Mouse (Mus musculus): ENCODE data around the gene Arhgef3.

The Arhgef3 gene

GRCm38 (mm10) chr14:27315737-27316136 is 201.0 kb downstream of the Arhgef3 start:
- DNase-seq (ENCODE audit: low spot score), result no peak

GRCm38 (mm10) chr14:27317146-27317545 is 202.4 kb downstream of the Arhgef3 start:
- DNase-seq (ENCODE audit: low spot score), result no peak

DNA sequence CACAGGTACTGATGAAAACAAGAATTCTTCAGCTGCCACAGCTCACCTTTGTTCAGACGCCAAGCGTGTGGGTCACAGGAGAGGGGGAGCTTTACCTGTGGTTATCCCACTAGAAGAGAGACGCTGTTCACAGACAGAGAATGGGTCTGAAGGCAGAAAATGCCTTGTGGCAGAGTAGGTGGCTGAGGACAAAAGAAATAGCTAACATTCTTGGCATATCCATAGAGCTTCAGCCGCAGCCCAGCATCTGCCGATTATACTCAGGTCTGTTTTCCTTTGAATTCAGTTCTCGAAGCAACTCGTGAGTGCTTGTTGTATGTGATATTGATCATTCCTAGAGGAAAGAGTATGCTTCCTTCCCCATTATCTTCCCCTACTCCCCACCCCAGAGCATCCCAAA is 204.7 kb downstream of the Arhgef3 start:
- no peak for DNase-seq (ENCODE audit: low spot score)

GRCm38 (mm10) chr14:27322041-27322440 is 207.3 kb downstream of the Arhgef3 start:
- no peak for DNase-seq (ENCODE audit: low spot score)

DNA sequence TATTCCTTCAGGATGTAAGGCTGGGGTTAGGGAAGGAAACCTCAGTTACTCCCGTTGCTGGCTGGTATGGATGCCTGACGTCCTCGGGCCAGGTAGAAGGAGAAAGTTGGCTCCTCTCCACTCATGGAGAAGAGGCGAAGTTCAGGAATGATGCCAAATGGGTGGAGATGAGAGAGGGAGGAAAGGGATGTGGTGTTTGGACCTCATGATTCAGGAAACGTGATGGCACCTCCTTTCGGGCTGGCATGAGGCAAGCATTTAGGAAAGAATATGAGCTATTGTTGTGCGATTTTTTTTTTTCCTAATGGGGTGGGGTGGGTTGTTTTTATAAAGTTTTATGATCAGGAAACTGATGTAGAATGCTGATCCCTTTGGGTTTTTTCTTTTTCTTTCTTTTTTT is 210.0 kb downstream of the Arhgef3 start:
- no peak for DNase-seq (ENCODE audit: low spot score)

GRCm38 (mm10) chr14:27325537-27325936 is 210.8 kb downstream of the Arhgef3 start:
- DNase-seq (ENCODE audit: low spot score), result no peak

DNA sequence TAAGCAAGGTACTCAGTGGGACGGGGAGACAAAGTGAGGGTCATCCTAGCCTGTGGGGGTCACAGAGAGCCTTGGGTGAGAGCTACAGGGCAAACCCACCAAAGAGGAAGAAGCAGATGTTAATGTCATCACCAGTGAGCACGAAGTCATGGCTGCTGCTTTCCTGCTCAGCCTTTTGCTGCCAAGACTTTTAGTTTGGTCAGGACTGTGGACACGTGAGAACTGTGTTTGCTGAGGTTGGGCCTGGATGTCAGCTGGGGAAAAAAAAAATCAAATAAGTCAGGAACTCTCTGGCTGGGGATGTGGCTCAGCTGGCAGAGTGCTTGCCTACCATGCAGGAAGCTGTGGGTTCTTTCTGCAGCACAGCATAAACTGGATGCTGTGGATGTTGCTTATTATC is 213.2 kb downstream of the Arhgef3 start:
- DNase-seq (ENCODE audit: low spot score), result no peak

GRCm38 (mm10) chr14:27328952-27329351 is 214.3 kb downstream of the Arhgef3 start:
- peak; percentile 37 for DNase-seq (ENCODE audit: low spot score)

DNA sequence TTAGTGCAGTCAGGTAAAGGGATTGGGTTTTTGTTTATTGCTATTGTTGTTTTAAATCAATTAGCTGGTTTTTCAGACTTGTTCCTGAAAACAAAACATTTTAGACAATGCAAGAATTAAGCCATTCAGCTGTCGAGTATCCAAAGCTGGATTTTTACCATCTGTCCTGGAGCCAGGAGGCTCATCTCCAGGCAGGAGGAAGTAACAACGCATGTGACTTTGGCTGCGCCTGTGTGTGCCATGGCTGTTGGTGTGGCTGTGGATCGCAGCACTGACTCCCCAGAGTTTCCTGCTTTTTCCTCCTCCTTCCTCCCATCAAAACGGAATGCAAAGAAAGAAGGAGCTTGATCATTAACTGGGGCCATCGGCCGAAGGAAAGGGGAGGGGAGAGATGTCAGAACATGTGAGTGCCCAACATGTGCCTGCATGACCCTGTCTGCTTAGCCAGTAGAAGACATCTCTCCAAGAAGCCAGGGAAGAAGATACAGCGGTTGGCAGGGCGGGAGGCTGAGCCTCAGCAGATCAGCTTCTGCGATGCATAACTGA is 216.9 kb downstream of the Arhgef3 start:
- DNase-seq (ENCODE audit: low spot score), result peak; percentile 28

DNA sequence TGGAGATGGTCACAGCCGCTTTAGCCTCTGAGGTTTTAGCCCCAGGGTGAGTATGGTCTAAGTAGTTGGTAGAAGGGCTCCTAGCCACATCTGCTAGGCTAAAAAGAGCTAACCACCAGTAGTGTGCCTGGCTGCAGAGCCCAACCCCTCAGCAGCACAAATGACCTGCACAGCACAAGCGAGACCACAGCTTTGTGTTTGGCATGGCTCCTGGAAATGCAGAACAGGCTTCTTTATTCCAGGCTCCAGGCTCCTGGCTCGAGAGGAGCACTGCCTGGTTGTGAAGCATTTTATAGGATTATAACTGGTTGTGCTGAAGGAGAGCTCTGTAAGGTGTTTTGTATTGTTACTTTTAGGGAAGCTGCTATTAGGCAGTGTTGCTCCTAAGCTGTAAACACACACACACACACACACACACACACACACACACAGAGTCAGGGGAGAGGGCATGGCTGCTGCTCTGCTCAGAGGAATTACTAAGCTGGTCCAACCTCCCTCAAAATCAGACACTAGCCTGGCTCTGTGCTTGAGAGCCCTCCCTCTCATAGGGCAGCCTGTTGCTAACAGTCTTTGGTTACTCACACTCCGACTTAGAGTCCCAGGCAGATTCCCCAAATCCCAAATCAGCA is 217.8 kb downstream of the Arhgef3 start:
- peak; percentile 47 for DNase-seq (ENCODE audit: low spot score)

GRCm38 (mm10) chr14:27335331-27336207 is 220.9 kb downstream of the Arhgef3 start:
- DNase-seq (ENCODE audit: low spot score), result no peak

DNA sequence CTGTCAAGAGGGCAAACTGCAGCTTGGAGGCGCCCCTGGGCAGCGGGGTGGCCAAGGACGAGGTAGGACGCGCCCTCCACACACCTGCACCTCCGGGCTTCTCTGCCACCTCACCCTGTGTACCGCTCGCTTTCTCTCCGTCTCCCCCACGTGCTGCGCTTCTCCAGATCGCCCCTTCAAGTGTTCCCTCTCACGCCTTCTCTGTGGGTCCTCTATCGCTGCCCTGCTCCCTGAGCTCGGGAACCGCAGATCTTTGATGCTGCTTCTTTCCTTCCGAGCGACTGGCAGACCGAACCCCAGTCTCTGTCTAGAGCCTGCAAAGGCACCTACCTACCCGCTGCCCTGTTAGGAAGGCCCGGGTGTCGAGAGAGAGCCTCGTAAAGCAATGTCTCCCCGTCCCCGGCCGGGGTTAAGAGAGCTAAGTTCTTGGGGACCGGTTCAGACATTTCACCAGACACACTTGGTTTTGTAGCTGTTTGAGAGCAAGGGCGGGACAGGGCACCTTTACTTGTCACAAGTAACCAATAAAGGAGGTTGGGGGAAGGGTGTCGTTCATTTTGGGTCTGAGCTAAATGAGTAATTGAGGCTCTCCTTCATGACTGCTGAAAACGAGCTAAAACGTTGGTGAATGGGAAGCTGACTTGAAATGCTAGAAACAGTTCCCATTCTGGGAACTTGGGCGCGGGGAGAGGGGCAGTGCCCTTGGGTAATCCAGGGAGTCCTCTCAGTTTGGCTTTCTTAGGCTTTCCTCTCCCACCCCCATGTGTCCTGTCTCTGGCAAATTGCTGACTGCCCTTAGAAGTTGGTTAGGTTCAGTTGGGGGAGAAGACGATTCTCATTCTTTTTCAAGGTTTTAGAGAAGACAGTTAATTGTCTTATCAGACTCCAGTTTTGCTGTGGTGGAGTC is 221.8 kb downstream of the Arhgef3 start:
- DNase-seq (ENCODE audit: low spot score), result no peak

DNA sequence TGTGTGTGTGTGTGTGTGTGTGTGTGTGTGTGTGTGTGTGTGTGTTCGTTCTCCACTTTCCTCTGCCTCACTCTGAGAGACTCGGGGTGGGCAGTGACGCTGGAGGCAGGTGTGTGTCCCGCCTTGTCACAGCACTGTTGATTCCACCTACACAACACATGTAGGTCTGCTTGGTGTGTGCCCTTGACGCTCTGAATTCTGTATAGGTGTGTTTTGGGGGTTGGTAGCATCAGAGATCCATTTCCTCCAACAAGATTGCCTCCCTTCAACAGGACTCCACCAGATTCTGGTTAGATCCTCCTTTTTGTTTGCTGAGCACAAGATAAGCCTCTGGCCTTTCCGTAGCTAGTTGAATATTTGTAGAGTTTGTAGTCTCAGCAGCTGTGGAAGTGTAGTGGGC is 222.5 kb downstream of the Arhgef3 start:
- no peak for DNase-seq (ENCODE audit: low spot score)

- peak; percentile 81 for DNase-seq (ENCODE audit: low spot score)
These were observed 223.5 kb downstream of the Arhgef3 start for GRCm38 (mm10) chr14:27338034-27338708.

DNA sequence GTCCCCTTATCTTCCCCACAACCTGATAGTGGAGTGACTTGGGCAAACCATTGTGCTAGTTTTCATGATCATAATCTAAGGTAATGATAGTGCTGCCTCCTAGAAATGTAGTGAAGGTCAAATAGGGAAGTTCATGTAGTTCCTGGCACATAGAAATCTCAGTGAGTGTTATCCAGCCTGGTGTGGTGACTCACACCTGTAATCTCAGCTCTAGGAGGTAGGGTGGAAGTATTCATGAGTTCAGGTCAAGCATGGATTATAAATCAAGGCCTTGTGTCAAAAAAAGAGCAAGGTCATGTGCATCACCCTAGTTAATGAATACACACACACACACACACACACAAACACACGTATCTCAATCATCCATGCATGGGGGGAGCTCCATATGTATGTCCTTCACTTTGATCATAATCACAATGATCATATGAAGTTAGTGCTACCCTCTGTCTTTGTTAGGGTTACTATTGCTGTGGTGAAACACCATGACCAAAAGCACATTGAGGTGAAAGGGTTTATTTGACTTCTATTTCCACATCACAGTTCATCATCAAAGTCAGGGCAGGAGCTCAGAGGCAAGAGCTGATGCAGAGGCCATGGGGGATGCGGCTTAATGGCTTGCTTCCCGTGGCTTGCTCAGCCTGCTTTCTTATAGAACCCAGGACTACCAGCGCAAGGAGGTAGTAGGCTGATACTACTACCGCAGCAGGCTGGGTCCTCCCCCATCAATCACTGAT is 226.2 kb downstream of the Arhgef3 start:
- no peak for DNase-seq (ENCODE audit: low spot score)

DNA sequence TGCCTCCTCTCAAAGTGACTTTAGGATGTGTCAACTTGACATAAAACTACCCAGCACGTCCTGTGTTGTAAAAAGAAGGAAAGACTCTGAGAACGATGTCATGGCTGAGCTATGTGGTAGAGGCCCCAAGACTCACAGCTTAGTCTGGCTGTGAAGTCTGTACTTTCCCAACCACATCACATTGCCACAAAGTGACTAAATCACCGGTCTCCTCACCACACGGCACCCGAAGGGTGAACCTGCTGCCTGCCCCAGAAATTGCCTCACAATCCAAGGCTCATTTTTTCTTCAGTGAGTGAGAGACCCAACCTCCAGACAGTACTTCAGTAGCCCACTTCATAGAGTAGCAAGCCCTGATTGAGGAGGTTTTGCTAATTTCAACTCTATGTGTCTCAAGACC is 226.8 kb downstream of the Arhgef3 start:
- DNase-seq (ENCODE audit: low spot score), result no peak

DNA sequence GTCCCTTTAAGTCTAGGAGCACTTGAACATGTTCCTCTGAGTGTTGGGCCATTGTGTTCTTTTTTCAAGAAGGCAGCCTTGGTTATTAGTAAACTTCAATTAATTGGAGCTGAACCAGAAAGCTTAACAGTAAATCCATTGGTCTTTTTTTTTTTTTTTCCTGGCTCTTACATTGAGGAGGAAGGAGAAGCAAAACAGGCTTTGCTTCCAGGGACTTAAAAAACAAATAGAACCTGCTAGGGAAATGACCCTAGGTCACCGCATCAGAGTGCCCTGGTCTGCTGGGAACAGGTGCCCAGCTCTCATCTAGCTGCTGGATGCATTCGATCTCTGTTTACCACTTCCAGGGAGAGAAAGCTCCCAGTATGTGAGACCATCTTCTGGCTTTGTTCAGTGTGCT is 227.8 kb downstream of the Arhgef3 start:
- DNase-seq (ENCODE audit: low spot score), result no peak

DNA sequence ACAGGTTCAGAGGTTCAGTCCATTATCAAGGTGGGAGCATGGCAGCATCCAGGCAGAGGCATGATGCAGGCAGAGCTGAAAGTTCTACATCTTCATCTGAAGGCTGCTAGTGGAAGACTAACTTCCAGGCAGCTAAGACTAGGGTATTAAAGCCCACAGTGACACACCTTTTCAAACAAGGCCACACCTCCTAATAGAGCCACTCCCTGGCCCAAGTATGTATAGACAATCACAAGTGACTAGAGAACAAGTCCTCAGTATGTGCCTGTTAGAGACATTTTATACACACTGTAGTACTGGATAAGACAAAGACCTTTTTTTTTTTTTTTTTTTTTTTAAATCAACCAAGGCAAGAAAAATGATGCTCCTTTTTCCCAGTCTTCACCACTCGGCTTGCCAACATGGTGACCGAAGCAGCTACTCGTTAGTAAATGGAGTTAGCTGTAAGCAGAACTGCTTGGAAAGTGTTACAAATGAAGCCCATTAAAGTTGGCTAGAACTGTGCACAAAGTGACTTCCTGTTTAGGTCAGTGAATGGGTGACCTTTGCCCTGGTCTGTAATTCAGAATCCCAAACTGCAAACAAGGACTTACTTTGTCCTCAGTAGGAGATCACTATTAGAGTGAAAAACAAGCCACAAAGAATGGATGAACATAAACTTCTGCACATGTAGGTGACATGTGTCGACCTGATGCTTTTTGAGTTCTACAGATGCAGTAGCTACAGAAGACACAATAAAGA is 229.7 kb downstream of the Arhgef3 start:
- peak; percentile 17 for DNase-seq (ENCODE audit: low spot score)

DNA sequence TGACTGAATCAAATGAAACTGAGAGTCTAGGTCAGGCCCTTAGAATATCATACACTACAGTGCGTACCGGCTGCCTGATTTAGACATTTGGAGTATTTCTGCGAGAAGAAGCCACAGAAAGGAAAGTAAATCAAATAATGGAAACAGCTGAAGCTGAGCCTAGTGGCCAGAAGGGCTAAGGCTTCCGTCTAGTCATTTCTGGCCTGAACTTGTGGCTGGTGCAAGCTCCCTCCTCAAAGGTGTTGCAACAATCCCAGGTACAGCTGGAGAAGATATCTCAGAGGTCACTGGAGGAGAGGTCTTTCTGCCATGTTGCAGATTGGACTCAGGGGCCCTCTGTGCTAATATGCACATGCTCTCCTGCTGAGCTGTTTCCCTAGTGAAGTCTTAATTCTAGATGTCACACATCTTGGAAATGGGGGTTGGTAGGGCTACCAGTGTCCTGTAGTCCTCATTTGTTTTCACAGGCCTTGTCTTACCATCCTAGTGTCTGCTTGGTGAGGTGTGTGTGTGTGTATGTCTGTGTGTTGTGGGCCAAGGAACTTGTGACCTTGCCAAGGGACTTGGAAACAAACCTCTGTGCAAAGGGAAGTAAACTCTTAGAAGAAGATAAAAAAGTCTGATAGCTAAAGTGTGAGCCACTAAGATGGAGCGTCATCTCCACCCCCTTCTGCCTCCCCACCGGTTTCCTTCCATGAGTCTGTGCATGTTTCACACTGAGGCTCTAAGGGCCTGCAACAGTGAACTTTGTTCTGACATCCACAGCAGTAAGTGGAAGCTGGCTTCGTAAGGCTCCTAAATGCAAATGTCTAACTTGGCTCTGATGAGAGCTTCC is 230.6 kb downstream of the Arhgef3 start:
- DNase-seq (ENCODE audit: low spot score), result no peak
